Mouse (Mus musculus) intestine, embryonic 15.5 days (tissue): ENCODE results near the gene Myo1h. TPM values are rescaled to one million over a fixed set of nuclear protein-coding genes. Genes with fewer than 3 reads are reported as not detected.

Experiments
- ATAC-seq: fragments of 200-750 bp; cut with Nextera tagmentation; 2 replicates; pipeline ENCODE4 v1.8.0; 2017; ENCODE audit warnings: moderate TSS enrichment, moderate library complexity
- H3K27ac ChIP-seq: fragments of 300-500 bp; sonication (generic); 2 replicates; pipeline ENCODE4 v1.5.1; 2015; ENCODE audit warnings: mild to moderate bottlenecking, inconsistent platforms
- H3K27me3 ChIP-seq: fragments of 300-500 bp; sonication (generic); replicated peaks from 2 replicates; pipeline ENCODE4 v1.6.1; 2015; ENCODE audit warnings: inconsistent platforms
- H3K36me3 ChIP-seq: fragments of 300-500 bp; sonication (generic); 2 replicates; pipeline ENCODE4 v1.6.1; 2015; ENCODE audit warnings: inconsistent platforms
- H3K4me1 ChIP-seq: fragments of 300-500 bp; sonication (generic); replicated peaks from 2 replicates; pipeline ENCODE4 v1.6.1; 2015; ENCODE audit warnings: inconsistent platforms
- H3K4me2 ChIP-seq: fragments of 300-500 bp; sonication (generic); replicated peaks from 2 replicates; pipeline ENCODE4 v1.6.1; 2015; ENCODE audit warnings: mild to moderate bottlenecking, inconsistent platforms
- H3K4me3 ChIP-seq: fragments of 300-500 bp; sonication (generic); replicated peaks from 2 replicates; pipeline ENCODE4 v1.5.1; 2015; ENCODE audit warnings: inconsistent platforms
- H3K9ac ChIP-seq: fragments of 300-500 bp; sonication (generic); 2 replicates; pipeline ENCODE4 v1.6.1; 2015; ENCODE audit warnings: inconsistent platforms
- H3K9me3 ChIP-seq: fragments of 300-500 bp; sonication (generic); 2 replicates; pipeline ENCODE4 v1.6.1; 2016; ENCODE audit warnings: inconsistent platforms
- WGBS: fragments of 180-500 bp; shearing (Covaris S2); methylation state at CpG from one replicate; pipeline ENCODE4 v1.1.7; 2015; 5-methylcytosine and 5-hydroxymethylcytosine counted together
- polyA plus RNA-seq: library from polyadenylated mRNA; unstranded; fragments of >200 nt; fragmentation: Nextera tagmentation; extraction: Ambion mirVana; gene quantifications from 2 replicates; pipeline ENCODE4 v1.2.1, GENCODE M21; 2015

Gene Myo1h
- polyA plus RNA-seq, 1 experiment from 2014 or later, result 3.9 TPM

- Histone ChIP-seq H3K9ac (peak overlapping the region; percentile 44), H3K36me3 (peaks cover 32% of the 10 kb centered on the region), H3K27ac (peak overlapping the region; percentile 90), H3K9me3 (no peaks in the 10 kb centered on the region), H3K4me3 (0 out of 2 replicates have a peak overlapping the region, but pooled peaks have one; percentile 11), H3K27me3 (no peaks in the 10 kb centered on the region), H3K4me2 (peak overlapping the region; percentile 45), H3K4me1 (peaks cover 79% of the 10 kb centered on the region)
- WGBS, result 37% methylated on average over 9 of the region's 9 CpGs
- peak; percentile 12; the same call in 1 of the 2 replicates for ATAC-seq
Observed at GRCm38 (mm10) chr5:114370371-114370776, 81.4 kb downstream of the Myo1h start.

- Histone ChIP-seq H3K9me3 (no peaks in the 10 kb centered on the region), H3K4me1 (peaks cover 79% of the 10 kb centered on the region), H3K4me3 (0 out of 2 replicates have a peak overlapping the region, but pooled peaks have one; percentile 11), H3K36me3 (peaks cover 24% of the 10 kb centered on the region), H3K27me3 (no peaks in the 10 kb centered on the region), H3K27ac (peak overlapping the region; percentile 90), H3K4me2 (peak overlapping the region; percentile 45), H3K9ac (peak overlapping the region; percentile 23; the same call in 1 of the 2 replicates)
- ATAC-seq, result no peak
- WGBS, result 29% methylated on average over 3 of the region's 3 CpGs
Observed at GRCm38 (mm10) chr5:114371331-114371730, 82.4 kb downstream of the Myo1h start.

- ATAC-seq, result peak; percentile 27
- Histone ChIP-seq H3K27me3 (no peaks in the 10 kb centered on the region), H3K4me1 (peaks cover 79% of the 10 kb centered on the region), H3K9me3 (no peaks in the 10 kb centered on the region), H3K36me3 (peaks cover 19% of the 10 kb centered on the region), H3K4me3 (no peak overlapping the region), H3K9ac (peak overlapping the region; percentile 23; the same call in 1 of the 2 replicates), H3K27ac (peak overlapping the region; percentile 90), H3K4me2 (peak overlapping the region; percentile 45)
- 37% methylated on average over 25 of the region's 25 CpGs for WGBS
Observed at GRCm38 (mm10) chr5:114371731-114372473, 82.9 kb downstream of the Myo1h start.

- Histone ChIP-seq H3K9me3 (no peaks in the 10 kb centered on the region), H3K4me2 (peak overlapping the region; percentile 45), H3K9ac (peak overlapping the region; percentile 23; the same call in 1 of the 2 replicates), H3K27me3 (no peaks in the 10 kb centered on the region), H3K36me3 (peaks cover 14% of the 10 kb centered on the region), H3K4me3 (no peak overlapping the region), H3K4me1 (peaks cover 85% of the 10 kb centered on the region), H3K27ac (peak overlapping the region; percentile 90)
- peak; percentile 73 for ATAC-seq
- WGBS, result 22% methylated on average over 11 of the region's 11 CpGs
Observed at GRCm38 (mm10) chr5:114372565-114372964, 83.6 kb downstream of the Myo1h start.

- peak overlapping the region; percentile 45; the same call in 1 of the 2 replicates for H3K4me2 ChIP-seq
Observed at GRCm38 (mm10) chr5:114373174-114373573, 84.2 kb downstream of the Myo1h start.

GRCm38 (mm10) chr5:114373581-114373980 is 84.6 kb downstream of the Myo1h start:
- Histone ChIP-seq H3K4me3 (no peak overlapping the region), H3K36me3 (peaks cover 6% of the 10 kb centered on the region; the same call in 1 of the 2 replicates), H3K4me2 (no peak overlapping the region), H3K9me3 (no peaks in the 10 kb centered on the region), H3K27ac (peak overlapping the region; percentile 90), H3K27me3 (no peaks in the 10 kb centered on the region), H3K9ac (0 out of 2 replicates have a peak overlapping the region, but pooled peaks have one; percentile 23), H3K4me1 (peaks cover 94% of the 10 kb centered on the region)
- 84% methylated on average over 9 of the region's 9 CpGs for WGBS
- no peak for ATAC-seq

More at GRCm38 (mm10) chr5:114373174-114373573, 84.2 kb downstream of the Myo1h start:
- no peaks in the 10 kb centered on the region for H3K27me3 ChIP-seq
- H3K9ac ChIP-seq, result peak overlapping the region; percentile 23; the same call in 1 of the 2 replicates
- H3K36me3 ChIP-seq, result peaks cover 8% of the 10 kb centered on the region
- H3K4me3 ChIP-seq, result no peak overlapping the region
- WGBS, result 67% methylated on average over 11 of the region's 11 CpGs
- ATAC-seq, result no peak
- H3K27ac ChIP-seq, result peak overlapping the region; percentile 90
- peaks cover 91% of the 10 kb centered on the region for H3K4me1 ChIP-seq
- H3K9me3 ChIP-seq, result no peaks in the 10 kb centered on the region

- H3K4me1 ChIP-seq, result peaks cover 89% of the 10 kb centered on the region
- no peak overlapping the region for H3K4me3 ChIP-seq
- peak overlapping the region; percentile 90 for H3K27ac ChIP-seq
- H3K36me3 ChIP-seq, result peaks cover 1% of the 10 kb centered on the region; the same call in 1 of the 2 replicates
- 81% methylated on average over 23 of the region's 23 CpGs for WGBS
- H3K4me2 ChIP-seq, result peak overlapping the region; percentile 26
- no peaks in the 10 kb centered on the region for H3K9me3 ChIP-seq
- 0 out of 2 replicates have a peak, but pooled peaks have one; percentile 15 for ATAC-seq
- H3K9ac ChIP-seq, result no peak overlapping the region
- H3K27me3 ChIP-seq, result no peaks in the 10 kb centered on the region
Observed at GRCm38 (mm10) chr5:114374409-114375213, 85.6 kb downstream of the Myo1h start.

GRCm38 (mm10) chr5:114378177-114378920 is 89.4 kb downstream of the Myo1h start:
- no peaks in the 10 kb centered on the region for H3K9me3 ChIP-seq
- peak overlapping the region; percentile 68 for H3K4me3 ChIP-seq
- no peaks in the 10 kb centered on the region; the same call in 1 of the 2 replicates for H3K36me3 ChIP-seq
- no peaks in the 10 kb centered on the region for H3K27me3 ChIP-seq
- no peak for ATAC-seq
- H3K9ac ChIP-seq, result peak overlapping the region; percentile 91
- 52% methylated on average over 10 of the region's 10 CpGs for WGBS
- H3K27ac ChIP-seq, result peak overlapping the region; percentile 87
- peak overlapping the region; percentile 77 for H3K4me2 ChIP-seq
- H3K4me1 ChIP-seq, result peaks cover 57% of the 10 kb centered on the region

- Histone ChIP-seq H3K9me3 (no peaks in the 10 kb centered on the region), H3K9ac (peak overlapping the region; percentile 91), H3K4me3 (peak overlapping the region; percentile 68), H3K27ac (peak overlapping the region; percentile 87), H3K4me1 (peaks cover 52% of the 10 kb centered on the region), H3K36me3 (no peaks in the 10 kb centered on the region; the same call in 1 of the 2 replicates), H3K27me3 (no peaks in the 10 kb centered on the region), H3K4me2 (peak overlapping the region; percentile 77)
- WGBS, result 35% methylated on average over 6 of the region's 6 CpGs
- ATAC-seq, result no peak
Observed at GRCm38 (mm10) chr5:114378936-114379335, 90.0 kb downstream of the Myo1h start.

GRCm38 (mm10) chr5:114379763-114380162 is 90.8 kb downstream of the Myo1h start:
- peaks cover 44% of the 10 kb centered on the region for H3K4me1 ChIP-seq
- WGBS, result under 1% methylated on average over 20 of the region's 20 CpGs
- H3K36me3 ChIP-seq, result no peaks in the 10 kb centered on the region
- H3K4me3 ChIP-seq, result peak overlapping the region; percentile 68
- peak overlapping the region; percentile 87 for H3K27ac ChIP-seq
- H3K9me3 ChIP-seq, result no peaks in the 10 kb centered on the region
- peak overlapping the region; percentile 77 for H3K4me2 ChIP-seq
- H3K9ac ChIP-seq, result peak overlapping the region; percentile 91
- no peaks in the 10 kb centered on the region for H3K27me3 ChIP-seq
- peak; percentile 38 for ATAC-seq

GRCm38 (mm10) chr5:114380209-114381012 is 91.4 kb downstream of the Myo1h start, which contains the start of the genes Kctd10 and Ube3b:
Gene Kctd10, minus strand, starts transcription at chr5:114380508.
Gene Ube3b, plus strand, starts transcription at chr5:114380607.
- H3K36me3 ChIP-seq, result peaks cover 6% of the 10 kb centered on the region; the same call in 1 of the 2 replicates
- H3K4me3 ChIP-seq, result peak within 1 kb of the TSS; percentile 68
- H3K9me3 ChIP-seq, result no peaks in the 10 kb centered on the region
- peak; percentile 94 for ATAC-seq
- H3K4me1 ChIP-seq, result peaks cover 38% of the 10 kb centered on the region
- peak within 1 kb of the TSS; percentile 77 for H3K4me2 ChIP-seq
- no peaks in the 10 kb centered on the region for H3K27me3 ChIP-seq
- peak within 1 kb of the TSS; percentile 87 for H3K27ac ChIP-seq
- under 1% methylated on average over 73 of the region's 74 CpGs for WGBS
- peak within 1 kb of the TSS; percentile 91 for H3K9ac ChIP-seq
